Mouse (Mus musculus) thymus, postnatal 25 days (tissue): Measurements from ENCODE around the gene Usp32.

Source experiments
- DNase-seq: peaks from one replicate; pipeline ENCODE4 v3.0.0; 2022

The Usp32 gene

DNA sequence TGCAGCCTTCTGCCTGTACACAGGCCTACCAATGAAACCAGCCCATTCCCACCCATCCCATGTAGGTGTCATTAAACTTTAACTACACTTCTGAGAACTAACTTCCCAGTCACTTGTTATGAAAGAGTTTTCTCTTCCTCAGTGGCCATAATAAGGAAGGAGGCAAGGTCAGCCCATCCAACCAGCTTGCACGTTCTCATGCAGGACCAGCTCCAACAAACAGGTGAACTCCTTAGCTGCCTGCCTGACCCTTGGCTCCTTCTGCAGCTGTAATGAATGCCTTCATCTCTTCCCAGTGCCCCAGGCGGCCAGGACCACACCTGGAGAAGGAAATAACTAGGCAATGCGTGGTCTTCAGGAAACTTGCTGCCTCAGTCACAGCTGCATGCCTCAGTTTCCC lies 194.1 kb downstream of the Usp32 start:
- no peak for DNase-seq

DNA sequence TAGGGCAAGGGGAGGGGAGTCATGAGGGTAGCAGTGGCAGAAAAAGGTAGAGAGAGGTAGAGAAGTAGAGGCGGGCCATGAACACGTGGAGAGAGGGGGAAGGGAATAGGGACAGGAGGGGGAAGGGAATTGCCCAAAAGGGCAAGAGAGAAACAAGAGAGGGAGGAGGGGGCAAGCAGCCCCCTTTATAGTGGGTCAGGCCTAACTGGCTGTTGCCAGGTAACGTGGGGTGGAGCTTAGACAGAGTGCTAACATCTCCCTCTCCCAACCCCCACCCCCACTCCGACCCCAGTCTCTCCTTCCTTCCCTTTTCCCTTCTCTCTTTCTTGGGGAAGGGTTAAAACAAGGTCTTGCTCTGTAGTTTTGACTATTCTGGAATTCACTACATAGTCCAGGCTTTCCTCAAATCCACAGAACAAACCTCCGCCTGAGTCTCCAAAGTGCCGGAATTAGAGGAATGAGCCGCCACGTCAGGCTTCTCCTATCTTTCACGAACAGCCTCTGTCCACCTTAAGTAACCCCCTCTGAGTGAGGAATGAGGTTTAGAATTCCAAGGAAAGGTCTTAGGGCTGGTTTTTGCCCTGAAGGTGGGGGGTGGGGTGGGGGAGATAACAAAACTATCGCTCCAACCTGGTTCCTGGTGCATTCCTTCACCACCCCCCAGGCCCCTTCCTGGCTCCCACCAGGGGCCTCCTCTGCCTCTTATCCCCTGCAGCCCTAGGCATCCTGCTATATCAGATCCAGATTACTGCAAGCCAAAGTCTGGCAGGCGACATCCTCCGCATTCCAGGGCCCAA lies 195.1 kb downstream of the Usp32 start:
- no peak for DNase-seq

DNA sequence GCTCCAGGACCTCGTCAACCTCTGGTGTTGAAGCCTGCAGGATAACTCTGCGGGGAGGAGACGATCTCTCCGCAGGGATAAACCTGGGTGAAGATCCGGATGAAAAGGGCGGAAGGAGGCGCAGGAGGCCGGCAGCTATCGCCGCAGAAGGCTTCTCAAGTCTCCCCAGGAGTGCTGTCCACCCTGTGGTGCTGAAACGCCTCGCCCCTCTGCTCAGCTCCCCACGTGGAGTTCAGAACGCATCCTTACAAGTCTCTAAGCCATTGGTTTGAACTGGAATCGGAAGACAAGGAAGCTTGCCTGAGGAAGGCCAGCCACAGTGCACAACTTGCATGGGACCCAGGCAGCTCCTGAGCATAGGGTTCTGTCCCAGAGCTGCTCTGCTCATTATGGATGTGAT lies 196.0 kb downstream of the Usp32 start:
- DNase-seq, result peak; percentile 33

DNA sequence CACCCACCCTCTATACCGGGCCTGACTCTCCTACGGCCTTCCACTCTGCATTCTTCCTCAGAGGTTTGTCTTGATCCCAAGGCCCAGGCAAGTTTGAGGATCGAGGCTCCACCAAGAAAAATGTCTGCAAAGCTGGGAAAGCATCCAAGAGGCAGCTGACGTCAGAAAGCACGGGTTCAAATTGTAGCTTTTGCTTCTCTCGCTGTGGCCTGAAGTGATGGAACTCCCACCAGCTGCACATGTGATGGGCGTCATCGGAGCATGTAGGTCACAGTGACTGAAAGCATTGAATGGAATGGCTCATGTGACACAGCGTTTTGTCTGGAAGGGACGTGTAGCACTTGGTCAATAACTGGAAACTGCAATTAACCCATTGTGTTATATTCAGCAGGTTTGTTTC lies 199.8 kb downstream of the Usp32 start:
- no peak for DNase-seq

DNA sequence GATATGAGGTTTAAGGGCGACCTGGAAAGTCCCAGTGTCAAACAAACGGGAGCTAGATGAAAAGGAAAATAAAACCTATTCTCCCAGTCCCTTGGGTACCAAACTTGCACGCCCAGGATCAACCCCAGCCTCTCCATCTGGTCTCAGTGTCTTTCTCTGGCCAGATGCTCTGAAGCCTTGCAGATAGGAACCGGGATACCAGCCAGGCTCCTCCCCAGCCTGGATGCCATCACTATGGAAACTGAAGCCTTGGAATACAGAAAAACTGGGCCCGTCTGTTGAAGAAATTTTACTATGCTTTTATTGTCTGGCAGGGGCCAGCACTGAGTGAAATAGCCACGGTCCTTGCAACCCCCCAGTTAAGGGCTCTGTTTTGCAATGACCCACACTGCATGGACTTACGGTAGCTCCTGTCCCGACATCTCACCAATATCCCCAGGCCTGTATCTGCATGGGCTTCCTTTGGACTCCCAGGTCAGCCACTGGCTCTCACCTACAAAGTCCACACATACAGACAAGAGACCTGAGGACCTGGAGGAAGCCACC lies 200.4 kb downstream of the Usp32 start:
- DNase-seq, result no peak
